Mouse (Mus musculus): ENCODE data around the gene Mmd2.

- TF ChIP-seq CTCF (IDR thresholded peaks at IDR 0.05; ENCODE audit: low read depth), result no peak
- no peak for TF ChIP-seq EP300 (IDR thresholded peaks at IDR 0.05; ENCODE audit: low read depth)
Observed at GRCm38 (mm10) chr5:142616326-142616725, 7.7 kb upstream of the Mmd2 start.

All from liver, embryonic 14.5 days (tissue).